Mouse (Mus musculus): ENCODE measurements at regions not wholly inside any gene's neighbourhood (a gene's known extent, or its start where the extent isn't known, plus 50 kb on each side); places are given as distances from the start of the nearest gene placed in this dataset.

GRCm38 (mm10) chr13:86274926-86275622 is 228.4 kb upstream of the Cox7c start:
- H3K9me3 ChIP-seq (replicated peaks; ENCODE audit: control insufficient read depth, low read length), result no peaks in the 10 kb centered on the region
- no peak overlapping the region for H3K9ac ChIP-seq (replicated peaks; ENCODE audit: low read length)
- H3K4me2 ChIP-seq (ENCODE audit: low read depth, low read length), result no peak overlapping the region
- no peak for ATAC-seq (replicated peaks; ENCODE audit: insufficient number of reproducible peaks, low FRiP score, low TSS enrichment, low read depth)
- no peaks in the 10 kb centered on the region for H3K4me1 ChIP-seq (ENCODE audit: control insufficient read depth, insufficient read depth, low read length)
- no peaks in the 10 kb centered on the region for H3K27me3 ChIP-seq (ENCODE audit: control insufficient read depth, insufficient read depth, low read length)
- H3K4me3 ChIP-seq (ENCODE audit: low read depth, low read length), result no peak overlapping the region
- no peaks in the 10 kb centered on the region for H3K36me3 ChIP-seq (replicated peaks; ENCODE audit: control insufficient read depth, insufficient read depth, low read depth, low read length)
- 64% methylated on average over 2 of the region's 2 CpGs for WGBS
- no peak overlapping the region for H3K27ac ChIP-seq (replicated peaks; ENCODE audit: low read depth, low read length)
- no peak for DNase-seq (ENCODE audit: low spot score)

- Histone ChIP-seq H3K27ac (replicated peaks; ENCODE audit: low read depth, low read length) (no peak overlapping the region), H3K9me3 (replicated peaks; ENCODE audit: control insufficient read depth, low read length) (no peaks in the 10 kb centered on the region), H3K4me3 (ENCODE audit: low read depth, low read length) (no peak overlapping the region), H3K4me2 (ENCODE audit: low read depth, low read length) (no peak overlapping the region), H3K4me1 (ENCODE audit: control insufficient read depth, insufficient read depth, low read length) (no peaks in the 10 kb centered on the region), H3K9ac (replicated peaks; ENCODE audit: low read length) (no peak overlapping the region), H3K27me3 (ENCODE audit: control insufficient read depth, insufficient read depth, low read length) (no peaks in the 10 kb centered on the region), H3K36me3 (replicated peaks; ENCODE audit: control insufficient read depth, insufficient read depth, low read depth, low read length) (no peaks in the 10 kb centered on the region)
- DNase-seq (ENCODE audit: low spot score) (peak; percentile 33), ATAC-seq (replicated peaks; ENCODE audit: insufficient number of reproducible peaks, low FRiP score, low TSS enrichment, low read depth) (no peak)
- 82% methylated on average over 1 of the region's 1 CpGs for WGBS
Observed at GRCm38 (mm10) chr13:86238054-86238453, 191.3 kb upstream of the Cox7c start.

GRCm38 (mm10) chr13:86205641-86206040 is 158.9 kb upstream of the Cox7c start:
- no peaks in the 10 kb centered on the region for H3K4me1 ChIP-seq (ENCODE audit: control insufficient read depth, insufficient read depth, low read length)
- ATAC-seq (replicated peaks; ENCODE audit: insufficient number of reproducible peaks, low FRiP score, low TSS enrichment, low read depth), result no peak
- no peaks in the 10 kb centered on the region for H3K27me3 ChIP-seq (ENCODE audit: control insufficient read depth, insufficient read depth, low read length)
- no peak overlapping the region for H3K27ac ChIP-seq (replicated peaks; ENCODE audit: low read depth, low read length)
- H3K9ac ChIP-seq (replicated peaks; ENCODE audit: low read length), result no peak overlapping the region
- 42% methylated on average over 3 of the region's 3 CpGs for WGBS
- H3K36me3 ChIP-seq (replicated peaks; ENCODE audit: control insufficient read depth, insufficient read depth, low read depth, low read length), result no peaks in the 10 kb centered on the region
- H3K4me2 ChIP-seq (ENCODE audit: low read depth, low read length), result no peak overlapping the region
- no peak for DNase-seq (ENCODE audit: low spot score)
- H3K4me3 ChIP-seq (ENCODE audit: low read depth, low read length), result no peak overlapping the region
- no peaks in the 10 kb centered on the region for H3K9me3 ChIP-seq (replicated peaks; ENCODE audit: control insufficient read depth, low read length)

- 44% methylated on average over 2 of the region's 2 CpGs for WGBS
- Histone ChIP-seq H3K9me3 (replicated peaks; ENCODE audit: control insufficient read depth, low read length) (no peaks in the 10 kb centered on the region), H3K4me1 (ENCODE audit: control insufficient read depth, insufficient read depth, low read length) (no peaks in the 10 kb centered on the region), H3K4me2 (ENCODE audit: low read depth, low read length) (no peak overlapping the region), H3K27me3 (ENCODE audit: control insufficient read depth, insufficient read depth, low read length) (no peaks in the 10 kb centered on the region), H3K4me3 (ENCODE audit: low read depth, low read length) (no peak overlapping the region), H3K9ac (replicated peaks; ENCODE audit: low read length) (no peak overlapping the region), H3K36me3 (replicated peaks; ENCODE audit: control insufficient read depth, insufficient read depth, low read depth, low read length) (no peaks in the 10 kb centered on the region), H3K27ac (replicated peaks; ENCODE audit: low read depth, low read length) (no peak overlapping the region)
- DNase-seq (ENCODE audit: low spot score), result no peak
- no peak for ATAC-seq (replicated peaks; ENCODE audit: insufficient number of reproducible peaks, low FRiP score, low TSS enrichment, low read depth)
Observed at GRCm38 (mm10) chr13:86180496-86180895, 133.8 kb upstream of the Cox7c start.

- no peak for ATAC-seq (replicated peaks; ENCODE audit: insufficient number of reproducible peaks, low FRiP score, low TSS enrichment, low read depth)
- Histone ChIP-seq H3K9me3 (replicated peaks; ENCODE audit: control insufficient read depth, low read length) (no peaks in the 10 kb centered on the region), H3K4me3 (ENCODE audit: low read depth, low read length) (no peak overlapping the region), H3K4me2 (ENCODE audit: low read depth, low read length) (no peak overlapping the region), H3K4me1 (ENCODE audit: control insufficient read depth, insufficient read depth, low read length) (no peaks in the 10 kb centered on the region), H3K36me3 (replicated peaks; ENCODE audit: control insufficient read depth, insufficient read depth, low read depth, low read length) (no peaks in the 10 kb centered on the region), H3K9ac (replicated peaks; ENCODE audit: low read length) (no peak overlapping the region), H3K27me3 (ENCODE audit: control insufficient read depth, insufficient read depth, low read length) (no peaks in the 10 kb centered on the region), H3K27ac (replicated peaks; ENCODE audit: low read depth, low read length) (no peak overlapping the region)
- 92% methylated on average over 3 of the region's 3 CpGs for WGBS
- no peak for DNase-seq (ENCODE audit: low spot score)
Observed at GRCm38 (mm10) chr13:86147331-86147730, 100.6 kb upstream of the Cox7c start.

GRCm38 (mm10) chr13:86111372-86112094 is 64.8 kb upstream of the Cox7c start:
- ATAC-seq (replicated peaks; ENCODE audit: insufficient number of reproducible peaks, low FRiP score, low TSS enrichment, low read depth) (no peak), DNase-seq (ENCODE audit: low spot score) (no peak)
- Histone ChIP-seq H3K27me3 (ENCODE audit: control insufficient read depth, insufficient read depth, low read length) (no peaks in the 10 kb centered on the region), H3K36me3 (replicated peaks; ENCODE audit: control insufficient read depth, insufficient read depth, low read depth, low read length) (no peaks in the 10 kb centered on the region), H3K27ac (replicated peaks; ENCODE audit: low read depth, low read length) (no peak overlapping the region), H3K4me1 (ENCODE audit: control insufficient read depth, insufficient read depth, low read length) (no peaks in the 10 kb centered on the region), H3K4me2 (ENCODE audit: low read depth, low read length) (no peak overlapping the region), H3K4me3 (ENCODE audit: low read depth, low read length) (no peak overlapping the region), H3K9me3 (replicated peaks; ENCODE audit: control insufficient read depth, low read length) (no peaks in the 10 kb centered on the region), H3K9ac (replicated peaks; ENCODE audit: low read length) (no peak overlapping the region)
- WGBS, result 76% methylated on average over 6 of the region's 6 CpGs

GRCm38 (mm10) chr13:86102212-86102611 is 55.5 kb upstream of the Cox7c start:
- Histone ChIP-seq H3K27me3 (ENCODE audit: control insufficient read depth, insufficient read depth, low read length) (no peaks in the 10 kb centered on the region), H3K4me1 (ENCODE audit: control insufficient read depth, insufficient read depth, low read length) (no peaks in the 10 kb centered on the region), H3K9me3 (replicated peaks; ENCODE audit: control insufficient read depth, low read length) (no peaks in the 10 kb centered on the region), H3K9ac (replicated peaks; ENCODE audit: low read length) (no peak overlapping the region), H3K27ac (replicated peaks; ENCODE audit: low read depth, low read length) (no peak overlapping the region), H3K4me2 (ENCODE audit: low read depth, low read length) (no peak overlapping the region), H3K4me3 (ENCODE audit: low read depth, low read length) (no peak overlapping the region), H3K36me3 (replicated peaks; ENCODE audit: control insufficient read depth, insufficient read depth, low read depth, low read length) (no peaks in the 10 kb centered on the region)
- ATAC-seq (replicated peaks; ENCODE audit: insufficient number of reproducible peaks, low FRiP score, low TSS enrichment, low read depth), result no peak
- WGBS, result 82% methylated on average over 1 of the region's 1 CpGs
- DNase-seq (ENCODE audit: low spot score), result no peak

- Histone ChIP-seq H3K27ac (replicated peaks; ENCODE audit: low read depth, low read length) (no peak overlapping the region), H3K4me2 (ENCODE audit: low read depth, low read length) (no peak overlapping the region), H3K4me3 (ENCODE audit: low read depth, low read length) (no peak overlapping the region), H3K27me3 (ENCODE audit: control insufficient read depth, insufficient read depth, low read length) (no peaks in the 10 kb centered on the region), H3K9ac (replicated peaks; ENCODE audit: low read length) (no peak overlapping the region), H3K4me1 (ENCODE audit: control insufficient read depth, insufficient read depth, low read length) (no peaks in the 10 kb centered on the region), H3K36me3 (replicated peaks; ENCODE audit: control insufficient read depth, insufficient read depth, low read depth, low read length) (no peaks in the 10 kb centered on the region), H3K9me3 (replicated peaks; ENCODE audit: control insufficient read depth, low read length) (no peaks in the 10 kb centered on the region)
- ATAC-seq (replicated peaks; ENCODE audit: insufficient number of reproducible peaks, low FRiP score, low TSS enrichment, low read depth), result no peak
- 20% methylated on average over 2 of the region's 2 CpGs for WGBS
- no peak for DNase-seq (ENCODE audit: low spot score)
Observed at GRCm38 (mm10) chr13:86097836-86098235, 51.1 kb upstream of the Cox7c start.
